Mouse (Mus musculus) liver, embryonic 14.5 days (tissue): ENCODE measurements around the gene Gm10031.

Source experiments
- CTCF ChIP-seq: IDR thresholded peaks from 2 replicates; pipeline ENCODE4 v1.5.1; 2016; ENCODE audit warnings: antibody characterized with exemption, low read depth, control low read depth
- EP300 ChIP-seq: IDR thresholded peaks from 2 replicates; pipeline ENCODE4 v1.6.1; 2016; ENCODE audit warnings: antibody characterized with exemption, low read depth

GRCm38 (mm10) chr1:156504945-156505523 is 18.8 kb upstream of the Gm10031 start:
- peak; percentile 50 for TF ChIP-seq CTCF
- no peak for TF ChIP-seq EP300
